Mouse (Mus musculus): ENCODE results near the gene Arl2bp. TPM values are rescaled to one million over a fixed set of nuclear protein-coding genes. Genes with fewer than 3 reads are reported as not detected.

The Arl2bp gene
- polyA plus RNA-seq (2014; fragmentation: Illumina TruSeq; extraction: RNeasy Lipid Tissue Mini Kit (QIAGEN cat#74804); ENCODE audit: low read depth, low replicate concordance), result 93.4 TPM

GRCm38 (mm10) chr8:94666456-94667308, at the start of gene Arl2bp:
TSS of gene Arl2bp (plus strand) at chr8:94666600.

GRCm38 (mm10) chr8:94695994-94696384, 29.6 kb downstream of the Arl2bp start, which contains the start of gene Pllp:
TSS of gene Pllp (minus strand) at chr8:94696278.

Other genes with a start within 250 kb of the Arl2bp start
- gene Nlrc5, start 232.2 kb upstream of the Arl2bp start, polyA plus RNA-seq (2014; fragmentation: Illumina TruSeq; extraction: RNeasy Lipid Tissue Mini Kit (QIAGEN cat#74804); ENCODE audit: low read depth, low replicate concordance), result 3.1 TPM
- gene Cpne2, start 133.6 kb upstream of the Arl2bp start, polyA plus RNA-seq (2014; fragmentation: Illumina TruSeq; extraction: RNeasy Lipid Tissue Mini Kit (QIAGEN cat#74804); ENCODE audit: low read depth, low replicate concordance), result 5.0 TPM
- gene Rspry1, start 64.7 kb upstream of the Arl2bp start, polyA plus RNA-seq (2014; fragmentation: Illumina TruSeq; extraction: RNeasy Lipid Tissue Mini Kit (QIAGEN cat#74804); ENCODE audit: low read depth, low replicate concordance), result 9.7 TPM
- gene Fam192a, start 64.6 kb upstream of the Arl2bp start, polyA plus RNA-seq (2014; fragmentation: Illumina TruSeq; extraction: RNeasy Lipid Tissue Mini Kit (QIAGEN cat#74804); ENCODE audit: low read depth, low replicate concordance), result 28.1 TPM
- gene Pllp, start 29.7 kb downstream of the Arl2bp start, polyA plus RNA-seq (2014; fragmentation: Illumina TruSeq; extraction: RNeasy Lipid Tissue Mini Kit (QIAGEN cat#74804); ENCODE audit: low read depth, low replicate concordance), result 1.2 TPM
- gene Ccl22, start 79.0 kb downstream of the Arl2bp start, polyA plus RNA-seq (2014; fragmentation: Illumina TruSeq; extraction: RNeasy Lipid Tissue Mini Kit (QIAGEN cat#74804); ENCODE audit: low read depth, low replicate concordance), result 0.21 TPM
- gene Cx3cl1, start 105.4 kb downstream of the Arl2bp start, polyA plus RNA-seq (2014; fragmentation: Illumina TruSeq; extraction: RNeasy Lipid Tissue Mini Kit (QIAGEN cat#74804); ENCODE audit: low read depth, low replicate concordance), result 7.1 TPM
- gene Ccl17, start 143.9 kb downstream of the Arl2bp start, polyA plus RNA-seq (2014; fragmentation: Illumina TruSeq; extraction: RNeasy Lipid Tissue Mini Kit (QIAGEN cat#74804); ENCODE audit: low read depth, low replicate concordance), result not detected
- 569 TPM for gene Coq9, start 171.7 kb downstream of the Arl2bp start, polyA plus RNA-seq (2014; fragmentation: Illumina TruSeq; extraction: RNeasy Lipid Tissue Mini Kit (QIAGEN cat#74804); ENCODE audit: low read depth, low replicate concordance)
- 68.4 TPM for gene Ciapin1, start 171.8 kb downstream of the Arl2bp start, polyA plus RNA-seq (2014; fragmentation: Illumina TruSeq; extraction: RNeasy Lipid Tissue Mini Kit (QIAGEN cat#74804); ENCODE audit: low read depth, low replicate concordance)
- gene Polr2c, start 190.8 kb downstream of the Arl2bp start, polyA plus RNA-seq (2014; fragmentation: Illumina TruSeq; extraction: RNeasy Lipid Tissue Mini Kit (QIAGEN cat#74804); ENCODE audit: low read depth, low replicate concordance), result 82.7 TPM
- gene Dok4, start 209.7 kb downstream of the Arl2bp start, polyA plus RNA-seq (2014; fragmentation: Illumina TruSeq; extraction: RNeasy Lipid Tissue Mini Kit (QIAGEN cat#74804); ENCODE audit: low read depth, low replicate concordance), result 17.0 TPM